Mouse (Mus musculus) heart, postnatal 0 days (tissue): Measurements from ENCODE around the gene Anks1b. TPM values are rescaled to one million over a fixed set of nuclear protein-coding genes. Genes with fewer than 3 reads are reported as not detected.

ENCODE experiments used
- ATAC-seq: fragments of 200-750 bp; cut with Nextera tagmentation; 2 replicates; pipeline ENCODE4 v1.8.0; 2017; ENCODE audit warnings: low read depth, moderate number of reproducible peaks, moderate library complexity; ENCODE audit not compliant: insufficient read depth
- DNase-seq: peaks from one replicate; pipeline ENCODE4 v3.0.0-alpha.2; 2016; ENCODE audit warnings: low spot score
- H3K27ac ChIP-seq: fragments of 300-500 bp; sonication (generic); 2 replicates; pipeline ENCODE4 v1.5.1; 2014; ENCODE audit warnings: low read depth, mild to moderate bottlenecking
- H3K27me3 ChIP-seq: fragments of 300-500 bp; sonication (generic); 2 replicates; pipeline ENCODE4 v1.6.1; 2014; ENCODE audit warnings: low read length, mixed read lengths; ENCODE audit not compliant: control insufficient read depth, insufficient read depth
- H3K36me3 ChIP-seq: fragments of 300-500 bp; sonication (generic); replicated peaks from 2 replicates; pipeline ENCODE4 v1.6.1; 2014; ENCODE audit warnings: low read length, mixed read lengths; ENCODE audit not compliant: control insufficient read depth, insufficient read depth
- H3K4me1 ChIP-seq: fragments of 300-500 bp; sonication (generic); 2 replicates; pipeline ENCODE4 v1.6.1; 2014; ENCODE audit warnings: antibody characterized with exemption; ENCODE audit not compliant: control insufficient read depth, insufficient read depth
- H3K4me2 ChIP-seq: fragments of 300-500 bp; sonication (generic); 2 replicates; pipeline ENCODE4 v1.6.1; 2014; ENCODE audit warnings: low read depth, mild to moderate bottlenecking, low read length, moderate library complexity
- H3K4me3 ChIP-seq: fragments of 300-500 bp; sonication (generic); 2 replicates; pipeline ENCODE4 v1.5.1; 2014; ENCODE audit warnings: low read depth, low read length
- H3K9ac ChIP-seq: fragments of 300-500 bp; sonication (generic); replicated peaks from 2 replicates; pipeline ENCODE4 v1.6.1; 2014; ENCODE audit warnings: low read depth, low read length, mixed read lengths
- H3K9me3 ChIP-seq: fragments of 300-500 bp; sonication (generic); replicated peaks from 2 replicates; pipeline ENCODE4 v1.6.1; 2016; ENCODE audit warnings: low read length; ENCODE audit not compliant: control insufficient read depth
- CTCF ChIP-seq: IDR thresholded peaks from 2 replicates; pipeline ENCODE4 v1.5.1; 2016; ENCODE audit warnings: antibody characterized with exemption, control low read depth, low read depth
- EP300 ChIP-seq: IDR thresholded peaks from 2 replicates; pipeline ENCODE4 v1.6.1; 2016; ENCODE audit warnings: antibody characterized with exemption, low read depth
- WGBS: fragments of 180-500 bp; shearing (Covaris S2); extraction: QIAGEN DNeasy Blood & Tissue Kit; methylation state at CpG from one replicate; pipeline ENCODE4 v1.1.7; 2014; 5-methylcytosine and 5-hydroxymethylcytosine counted together
- polyA plus RNA-seq: library from polyadenylated mRNA; unstranded; fragments of >200 nt; fragmentation: Nextera tagmentation; extraction: Ambion mirVana; gene quantifications from 2 replicates; pipeline ENCODE4 v1.2.1, GENCODE M21; 2015
- total RNA-seq: library from RNA; depleted of rRNA; stranded (reverse); fragments of >200 nt; gene quantifications from 2 replicates; pipeline ENCODE4 v1.2.3, GENCODE M21; 2014; ENCODE audit warnings: low replicate concordance

The Anks1b gene
- total and polyA plus RNA-seq, 2 experiments from 2014 or later = 0.26 TPM; not detected in 1

GRCm38 (mm10) chr10:90196936-90197335, 323.6 kb downstream of the Anks1b start:
- H3K4me1 ChIP-seq = no peaks in the 10 kb centered on the region
- no peak overlapping the region for H3K9ac ChIP-seq
- DNase-seq = no peak
- no peak overlapping the region for H3K27ac ChIP-seq
- H3K4me3 ChIP-seq = no peak overlapping the region
- H3K36me3 ChIP-seq = no peaks in the 10 kb centered on the region
- H3K4me2 ChIP-seq = no peak overlapping the region
- WGBS = 75% methylated on average over 5 of the region's 5 CpGs
- no peaks in the 10 kb centered on the region for H3K9me3 ChIP-seq
- TF ChIP-seq CTCF (no peak), EP300 (no peak)
- no peak for ATAC-seq
- H3K27me3 ChIP-seq = no peaks in the 10 kb centered on the region

- H3K4me2 ChIP-seq = no peak overlapping the region
- H3K27ac ChIP-seq = no peak overlapping the region
- H3K4me3 ChIP-seq = no peak overlapping the region
- DNase-seq (no peak), ATAC-seq (no peak)
- no peaks in the 10 kb centered on the region for H3K4me1 ChIP-seq
- H3K9me3 ChIP-seq = no peaks in the 10 kb centered on the region
- no peak for TF ChIP-seq CTCF
- no peak for TF ChIP-seq EP300
- 84% methylated on average over 6 of the region's 6 CpGs for WGBS
- no peak overlapping the region for H3K9ac ChIP-seq
- H3K27me3 ChIP-seq = no peaks in the 10 kb centered on the region
- H3K36me3 ChIP-seq = no peaks in the 10 kb centered on the region
Measured at GRCm38 (mm10) chr10:90210044-90210443, 336.7 kb downstream of the Anks1b start.

GRCm38 (mm10) chr10:90220470-90220869, 347.2 kb downstream of the Anks1b start:
- DNase-seq (no peak), ATAC-seq (no peak)
- no peaks in the 10 kb centered on the region for H3K27me3 ChIP-seq
- H3K4me2 ChIP-seq = no peak overlapping the region
- H3K36me3 ChIP-seq = no peaks in the 10 kb centered on the region
- no peak overlapping the region for H3K4me3 ChIP-seq
- WGBS = 59% methylated on average over 3 of the region's 3 CpGs
- TF ChIP-seq EP300 = no peak
- no peak for TF ChIP-seq CTCF
- no peaks in the 10 kb centered on the region for H3K4me1 ChIP-seq
- H3K9me3 ChIP-seq = no peaks in the 10 kb centered on the region
- no peak overlapping the region for H3K27ac ChIP-seq
- no peak overlapping the region for H3K9ac ChIP-seq

- Histone ChIP-seq H3K4me1 (no peaks in the 10 kb centered on the region), H3K9ac (no peak overlapping the region), H3K4me2 (no peak overlapping the region), H3K36me3 (no peaks in the 10 kb centered on the region), H3K9me3 (no peaks in the 10 kb centered on the region), H3K27me3 (no peaks in the 10 kb centered on the region), H3K27ac (no peak overlapping the region), H3K4me3 (no peak overlapping the region)
- no peak for TF ChIP-seq CTCF
- no peak for TF ChIP-seq EP300
- DNase-seq = no peak
- no peak for ATAC-seq
- WGBS = 70% methylated on average over 3 of the region's 3 CpGs
Measured at GRCm38 (mm10) chr10:90222793-90223495, 349.6 kb downstream of the Anks1b start.

GRCm38 (mm10) chr10:90235273-90235672, 362.0 kb downstream of the Anks1b start:
- H3K9ac ChIP-seq = no peak overlapping the region
- 0 out of 2 replicates have a peak, but pooled peaks cover 11% of the 10 kb centered on the region for H3K9me3 ChIP-seq
- TF ChIP-seq CTCF (no peak; the same call in 1 of the 2 replicates), EP300 (no peak)
- no peaks in the 10 kb centered on the region for H3K36me3 ChIP-seq
- H3K4me1 ChIP-seq = no peaks in the 10 kb centered on the region
- ATAC-seq (no peak), DNase-seq (no peak)
- H3K27ac ChIP-seq = no peak overlapping the region
- H3K27me3 ChIP-seq = no peaks in the 10 kb centered on the region
- no peak overlapping the region for H3K4me3 ChIP-seq
- 66% methylated on average over 3 of the region's 3 CpGs for WGBS
- no peak overlapping the region for H3K4me2 ChIP-seq

- no peak for ATAC-seq
- no peaks in the 10 kb centered on the region for H3K27me3 ChIP-seq
Measured at GRCm38 (mm10) chr10:90237290-90237689, 364.0 kb downstream of the Anks1b start.

More at GRCm38 (mm10) chr10:90237290-90237689, 364.0 kb downstream of the Anks1b start:
- Histone ChIP-seq H3K9me3 (0 out of 2 replicates have a peak, but pooled peaks cover 11% of the 10 kb centered on the region), H3K4me1 (no peaks in the 10 kb centered on the region), H3K9ac (no peak overlapping the region), H3K4me2 (no peak overlapping the region), H3K27ac (no peak overlapping the region), H3K4me3 (no peak overlapping the region), H3K36me3 (no peaks in the 10 kb centered on the region)
- 96% methylated on average over 3 of the region's 3 CpGs for WGBS
- no peak for DNase-seq
- TF ChIP-seq CTCF = no peak
- no peak for TF ChIP-seq EP300
